Mouse (Mus musculus) kidney, adult 11 months (tissue): ENCODE measurements at regions not wholly inside any gene's neighbourhood (a gene's known extent, or its start where the extent isn't known, plus 50 kb on each side); places are given as distances from the start of the nearest gene placed in this dataset.
"Not testable (repeated sequence)": the region's sequence is repeated elsewhere in the genome, so short reads cannot be mapped to it uniquely, and the experiment has no call there.

Source experiments
- DNase-seq: peaks from one replicate; pipeline ENCODE4 v3.0.0; 2022

- no peak for DNase-seq
These were observed 54.0 kb upstream of the Cnep1r1 start for GRCm38 (mm10) chr8:88064414-88065110.

GRCm38 (mm10) chr8:88059107-88059506, 59.5 kb upstream of the Cnep1r1 start:
- not testable (repeated sequence) for DNase-seq

- DNase-seq, result no peak
These were observed 60.8 kb upstream of the Cnep1r1 start for GRCm38 (mm10) chr8:88057686-88058234.

- no peak for DNase-seq
These were observed 67.9 kb upstream of the Cnep1r1 start for GRCm38 (mm10) chr8:88050651-88051050.

- DNase-seq, result peak; percentile 22
These were observed 69.5 kb upstream of the Cnep1r1 start for GRCm38 (mm10) chr8:88049091-88049490.

GRCm38 (mm10) chr8:88045995-88046394, 72.6 kb upstream of the Cnep1r1 start:
- no peak for DNase-seq

GRCm38 (mm10) chr8:88039286-88039685, 79.3 kb upstream of the Cnep1r1 start:
- DNase-seq, result no peak

- DNase-seq, result no peak
These were observed 78.6 kb upstream of the Zfp423 start for GRCm38 (mm10) chr8:88037994-88038393.

- DNase-seq, result no peak
These were observed 73.7 kb upstream of the Zfp423 start for GRCm38 (mm10) chr8:88033054-88033453.

- no peak for DNase-seq
These were observed 65.1 kb upstream of the Zfp423 start for GRCm38 (mm10) chr8:88024496-88024895.

- DNase-seq, result no peak
These were observed 64.0 kb upstream of the Zfp423 start for GRCm38 (mm10) chr8:88023423-88023822.

- DNase-seq, result no peak
These were observed 63.5 kb upstream of the Zfp423 start for GRCm38 (mm10) chr8:88022776-88023385.

GRCm38 (mm10) chr8:88019243-88020115, 60.1 kb upstream of the Zfp423 start:
- no peak for DNase-seq

GRCm38 (mm10) chr8:88018494-88018893, 59.1 kb upstream of the Zfp423 start:
- DNase-seq, result no peak

GRCm38 (mm10) chr8:88012177-88012825, 52.9 kb upstream of the Zfp423 start:
- no peak for DNase-seq

- DNase-seq, result no peak
These were observed 51.2 kb upstream of the Zfp423 start for GRCm38 (mm10) chr8:88010566-88010965.

- DNase-seq, result no peak
These were observed 50.5 kb upstream of the Zfp423 start for GRCm38 (mm10) chr8:88009878-88010277.
